Mouse (Mus musculus) brain, embryonic 14.5 days (tissue): ENCODE measurements at regions not wholly inside any gene's neighbourhood (a gene's known extent, or its start where the extent isn't known, plus 50 kb on each side); places are given as distances from the start of the nearest gene placed in this dataset.

Experiments
- CTCF ChIP-seq: fragments of 200-500 bp; IDR thresholded peaks from 2 replicates; pipeline ENCODE4 v1.5.1; 2012; ENCODE audit warnings: inconsistent platforms, mild to moderate bottlenecking, moderate library complexity, borderline replicate concordance; ENCODE audit not compliant: insufficient read depth, insufficient read length; ENCODE audit errors: extremely low read depth
- POLR2A ChIP-seq: fragments of 200-500 bp; IDR thresholded peaks from 2 replicates; pipeline ENCODE4 v1.6.1; 2012; ENCODE audit warnings: mild to moderate bottlenecking, inconsistent platforms, borderline replicate concordance; ENCODE audit not compliant: poor library complexity, insufficient read depth, insufficient read length, severe bottlenecking; ENCODE audit errors: extremely low read depth

DNA sequence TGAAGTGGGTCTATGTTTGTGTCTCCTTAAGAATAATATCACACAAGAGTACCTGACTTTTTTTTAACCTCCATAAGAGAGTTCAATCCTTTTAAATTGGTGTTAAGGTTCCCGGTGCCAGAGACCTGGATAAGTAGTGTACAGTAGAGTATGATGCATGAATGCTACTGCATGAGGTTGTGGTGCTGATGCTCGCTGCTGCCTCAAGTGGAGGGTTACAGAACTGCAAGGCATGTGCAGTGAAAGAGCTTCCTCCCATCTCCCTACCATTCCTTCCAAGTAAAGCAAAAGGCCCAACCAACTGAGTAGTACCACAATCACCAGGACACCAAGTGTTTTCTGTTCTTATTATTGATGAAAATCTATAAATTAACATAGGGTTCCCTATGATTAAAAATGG lies 227.5 kb downstream of the Plod2 start:
- TF ChIP-seq CTCF (peak; percentile 61; the same call in 1 of the 2 replicates), POLR2A (no peak)
